Mouse (Mus musculus): ENCODE results near the gene Hsd17b13.

The Hsd17b13 gene

GRCm38 (mm10) chr5:103923755-103924154, 53.5 kb downstream of the Hsd17b13 start:
- DNase-seq (ENCODE audit: low read depth, low spot score): no peak

GRCm38 (mm10) chr5:103923101-103923500, 54.1 kb downstream of the Hsd17b13 start:
- no peak for DNase-seq (ENCODE audit: low read depth, low spot score)

- DNase-seq (ENCODE audit: low read depth, low spot score): no peak
Measured at GRCm38 (mm10) chr5:103922436-103922835, 54.8 kb downstream of the Hsd17b13 start.

- no peak for DNase-seq (ENCODE audit: low read depth, low spot score)
Measured at GRCm38 (mm10) chr5:103919497-103919896, 57.7 kb downstream of the Hsd17b13 start.

- DNase-seq (ENCODE audit: low read depth, low spot score): no peak
Measured at GRCm38 (mm10) chr5:103918233-103918632, 59.0 kb downstream of the Hsd17b13 start.

GRCm38 (mm10) chr5:103917357-103917895, 59.8 kb downstream of the Hsd17b13 start:
- peak; percentile 46 for DNase-seq (ENCODE audit: low read depth, low spot score)

- DNase-seq (ENCODE audit: low read depth, low spot score): no peak
Measured at GRCm38 (mm10) chr5:103916595-103917356, 60.4 kb downstream of the Hsd17b13 start.

- DNase-seq (ENCODE audit: low read depth, low spot score): no peak
Measured at GRCm38 (mm10) chr5:103914335-103915226, 62.6 kb downstream of the Hsd17b13 start.

- DNase-seq (ENCODE audit: low read depth, low spot score): no peak
Measured at GRCm38 (mm10) chr5:103913150-103913549, 64.1 kb downstream of the Hsd17b13 start.

- DNase-seq (ENCODE audit: low read depth, low spot score): no peak
Measured at GRCm38 (mm10) chr5:103911555-103911954, 65.7 kb downstream of the Hsd17b13 start.

- DNase-seq (ENCODE audit: low read depth, low spot score): peak; percentile 95
Measured at GRCm38 (mm10) chr5:103910748-103911409, 66.3 kb downstream of the Hsd17b13 start, which contains the start of gene Klhl8. Klhl8 (minus strand) TSS chr5:103911259.

GRCm38 (mm10) chr5:103910156-103910555, 67.1 kb downstream of the Hsd17b13 start:
- no peak for DNase-seq (ENCODE audit: low read depth, low spot score)

- no peak for DNase-seq (ENCODE audit: low read depth, low spot score)
Measured at GRCm38 (mm10) chr5:103909466-103909865, 67.7 kb downstream of the Hsd17b13 start.

GRCm38 (mm10) chr5:103908851-103909250, 68.4 kb downstream of the Hsd17b13 start:
- no peak for DNase-seq (ENCODE audit: low read depth, low spot score)

GRCm38 (mm10) chr5:103907844-103908243, 69.4 kb downstream of the Hsd17b13 start:
- peak; percentile 65 for DNase-seq (ENCODE audit: low read depth, low spot score)

GRCm38 (mm10) chr5:103906173-103906572, 71.0 kb downstream of the Hsd17b13 start:
- no peak for DNase-seq (ENCODE audit: low read depth, low spot score)

Data from brain, adult 2 months (tissue).